Mouse (Mus musculus) left cerebral cortex, postnatal 14 days (tissue): Measurements from ENCODE around the gene Eid3. TPM values are rescaled to one million over a fixed set of nuclear protein-coding genes. Genes with fewer than 3 reads are reported as not detected.
A peak's percentile ranks its signal among the peaks of the same experiment; 100 is the strongest.

Experiments
- DNase-seq, 2 experiments: peaks; one replicate each; pipeline ENCODE4 v3.0.0; 2021 to 2022; ENCODE audit warnings: low spot score in 2 of 2, mixed read lengths in 1 of 2
- intact Hi-C: fragments of 180-260 bp; cut with DNase I; formaldehyde crosslinking; loops from one replicate; pipeline ENCODE4 v1.15.1; 2025
- total RNA-seq, 2 experiments: library from RNA; stranded (reverse); gene quantifications; 2 replicates each; pipeline ENCODE4 v1.2.3; 2021

Eid3 gene
- total RNA-seq, 2 experiments from 2014 or later: 1.1 to 2.2 TPM

DNA sequence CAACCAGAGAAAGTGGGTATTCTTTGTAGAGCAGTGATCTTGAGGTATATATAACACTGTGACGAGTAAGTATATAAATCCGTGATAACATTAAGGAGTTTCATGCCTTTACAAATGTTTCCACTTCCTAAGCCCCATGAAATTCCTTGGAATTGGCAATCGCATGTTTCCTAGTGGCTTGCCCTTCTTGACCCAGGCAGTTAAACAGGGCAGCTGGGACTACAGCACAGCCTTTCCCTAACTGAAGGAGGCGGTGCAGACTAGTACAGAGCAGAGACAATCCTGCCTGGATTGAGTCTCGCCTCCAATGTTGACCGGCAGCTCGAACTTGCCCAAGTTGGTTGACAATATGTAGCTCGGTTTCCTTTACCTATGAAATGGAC, 6.9 kb upstream of the Eid3 start:
- DNase-seq: peak; percentile 22 to 23
- intact Hi-C loops: no loop called here

DNA sequence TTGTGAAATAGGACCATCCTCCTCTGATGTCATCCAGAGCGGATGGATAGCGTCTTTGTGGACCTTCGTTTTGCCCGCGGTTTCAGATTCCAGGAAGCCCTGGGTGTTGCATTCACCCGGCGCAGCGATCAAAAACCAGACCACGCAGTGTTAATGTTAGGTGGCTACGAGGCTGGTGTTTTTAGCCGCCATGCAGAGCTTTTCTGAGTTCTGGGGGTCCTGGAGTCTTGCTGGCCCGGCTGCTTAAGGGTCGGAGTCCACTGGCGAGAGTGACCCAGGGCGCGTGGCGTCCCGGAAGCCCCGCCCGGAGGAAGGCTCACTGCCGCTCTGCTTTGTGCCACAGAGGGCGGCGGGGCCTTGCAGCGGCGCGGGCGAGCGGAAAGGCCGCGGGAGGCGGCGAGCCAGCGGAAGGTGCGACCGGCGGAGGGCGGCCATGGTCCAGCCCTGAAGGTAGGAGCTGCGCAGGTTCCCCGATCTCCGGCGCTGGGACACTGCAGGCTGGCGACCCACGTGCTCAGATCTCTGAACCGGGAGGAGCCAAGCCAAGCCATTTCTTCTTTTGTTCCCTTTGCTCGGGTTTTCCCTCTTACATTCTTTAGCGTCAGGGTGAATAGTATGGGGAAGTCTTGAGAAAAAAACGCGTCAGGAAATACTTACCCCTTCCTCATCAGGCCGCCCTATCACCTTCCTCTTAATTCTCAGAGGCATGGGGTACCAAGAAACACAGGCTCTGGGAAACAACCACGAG, 6.1 kb upstream of the Eid3 start:
- intact Hi-C loops: loop anchor here (5.0 kb wide), 2 partner anchors 38 to 98 kb away; partner anchors contain the start of gene Nfyb
- peak; percentile 30 to 40 for DNase-seq

DNA sequence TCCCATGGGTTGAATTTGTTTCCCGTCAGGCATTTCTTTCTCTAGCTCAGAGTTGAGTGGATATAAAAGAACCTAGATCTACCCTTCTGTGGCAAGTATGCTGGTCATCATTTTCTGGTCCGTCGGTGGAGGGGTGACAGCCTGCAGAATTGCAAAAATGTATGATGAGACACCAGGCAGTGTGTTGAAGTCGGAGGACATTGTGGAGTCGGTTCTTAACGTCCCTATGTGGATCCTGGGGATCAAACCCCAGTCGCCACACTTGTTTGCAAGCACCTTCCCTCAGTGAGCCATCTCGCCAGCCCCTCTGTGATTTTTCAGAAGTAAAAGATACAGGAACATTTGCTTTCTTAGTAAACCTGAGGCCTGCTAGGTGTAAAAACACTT, 5.5 kb upstream of the Eid3 start:
- no peak for DNase-seq
- intact Hi-C loops: loop anchor here (5.0 kb wide), 2 partner anchors 39 to 99 kb away; partner anchors contain the start of gene Nfyb

DNA sequence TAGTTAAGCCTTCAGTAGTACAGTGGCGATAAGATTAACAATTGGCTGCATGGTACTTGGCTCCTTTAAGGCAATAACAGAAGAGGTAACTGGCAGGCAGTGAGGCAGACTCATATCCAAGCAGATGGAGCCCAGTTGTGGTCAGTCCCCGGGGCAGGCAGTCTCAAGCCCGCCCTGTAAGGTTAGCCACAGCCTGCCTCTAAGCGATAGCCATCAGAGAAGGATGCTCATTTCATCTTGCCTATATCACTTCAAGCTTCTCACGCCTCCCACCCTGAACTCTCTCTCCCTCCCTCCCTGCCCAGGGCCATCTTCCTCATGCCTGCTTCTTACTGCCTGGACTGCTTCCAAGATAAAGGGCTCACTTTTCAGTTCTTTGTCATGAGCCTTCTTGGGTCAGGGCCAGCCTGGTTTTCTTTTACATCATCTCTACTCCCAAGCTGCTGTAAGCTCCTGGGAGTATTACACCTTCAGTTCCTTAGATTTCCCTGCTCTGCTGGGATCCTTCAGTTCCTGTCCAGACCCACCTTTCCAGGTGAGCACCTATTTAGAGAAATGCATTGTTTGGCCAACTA, 3.2 kb upstream of the Eid3 start:
- intact Hi-C loops: loop anchor here (5.0 kb wide), 2 partner anchors 41 to 101 kb away; partner anchors contain the start of gene Nfyb

GRCm38 (mm10) chr10:82863827-82864226, 2.6 kb upstream of the Eid3 start:
- intact Hi-C loops: loop anchor here (5.0 kb wide), 2 partner anchors 42 to 102 kb away; partner anchors contain the start of gene Nfyb
- DNase-seq: no peak

More for the DNA sequence above, 3.2 kb upstream of the Eid3 start:
- no peak for DNase-seq

DNA sequence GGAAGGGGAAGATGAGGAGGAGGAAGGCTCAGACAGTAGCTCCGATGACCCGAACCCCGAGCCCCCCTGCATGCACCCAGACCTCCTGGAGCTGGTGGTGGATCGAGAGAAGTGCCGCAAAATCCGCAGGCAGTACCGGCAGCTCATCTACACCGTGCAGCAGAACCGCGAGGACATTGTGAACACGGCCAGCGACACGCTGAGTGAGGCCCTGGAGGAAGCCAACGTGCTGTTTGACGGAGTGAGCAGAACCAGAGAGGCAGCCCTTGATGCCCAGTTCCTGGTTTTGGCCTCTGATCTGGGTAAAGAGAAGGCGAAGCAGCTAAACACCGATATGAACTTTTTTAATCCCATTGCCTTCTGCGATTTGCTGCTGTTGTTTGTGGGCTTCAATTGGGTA, 406 bp downstream of the Eid3 start:
- no peak for DNase-seq
- intact Hi-C loops: no loop called here

- intact Hi-C loops: no loop called here
These were observed 2.1 kb downstream of the Eid3 start for GRCm38 (mm10) chr10:82868418-82869086.

DNA sequence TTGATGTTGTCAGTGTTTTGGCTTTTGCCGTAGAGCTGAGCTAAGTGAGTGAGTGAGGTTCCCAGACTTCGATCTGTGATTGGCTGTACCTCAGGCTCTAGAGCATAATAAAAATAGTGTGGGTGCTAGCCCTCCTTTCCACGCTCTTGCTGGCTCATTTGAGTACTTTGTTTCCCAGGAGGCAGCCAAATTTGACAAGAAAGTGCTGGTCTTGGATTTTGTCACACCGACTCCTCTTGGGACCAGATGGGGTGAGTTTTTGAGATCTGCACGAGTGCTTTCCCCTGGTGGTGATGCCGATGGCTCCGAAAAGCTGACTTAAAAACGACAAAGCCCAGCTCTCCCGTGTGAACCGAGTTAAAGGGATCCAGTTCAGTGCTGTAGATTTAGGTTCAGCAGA, 9.0 kb downstream of the Eid3 start:
- intact Hi-C loops: no loop called here
- no peak for DNase-seq

More at GRCm38 (mm10) chr10:82868418-82869086, 2.1 kb downstream of the Eid3 start:
- DNase-seq: no peak

DNA sequence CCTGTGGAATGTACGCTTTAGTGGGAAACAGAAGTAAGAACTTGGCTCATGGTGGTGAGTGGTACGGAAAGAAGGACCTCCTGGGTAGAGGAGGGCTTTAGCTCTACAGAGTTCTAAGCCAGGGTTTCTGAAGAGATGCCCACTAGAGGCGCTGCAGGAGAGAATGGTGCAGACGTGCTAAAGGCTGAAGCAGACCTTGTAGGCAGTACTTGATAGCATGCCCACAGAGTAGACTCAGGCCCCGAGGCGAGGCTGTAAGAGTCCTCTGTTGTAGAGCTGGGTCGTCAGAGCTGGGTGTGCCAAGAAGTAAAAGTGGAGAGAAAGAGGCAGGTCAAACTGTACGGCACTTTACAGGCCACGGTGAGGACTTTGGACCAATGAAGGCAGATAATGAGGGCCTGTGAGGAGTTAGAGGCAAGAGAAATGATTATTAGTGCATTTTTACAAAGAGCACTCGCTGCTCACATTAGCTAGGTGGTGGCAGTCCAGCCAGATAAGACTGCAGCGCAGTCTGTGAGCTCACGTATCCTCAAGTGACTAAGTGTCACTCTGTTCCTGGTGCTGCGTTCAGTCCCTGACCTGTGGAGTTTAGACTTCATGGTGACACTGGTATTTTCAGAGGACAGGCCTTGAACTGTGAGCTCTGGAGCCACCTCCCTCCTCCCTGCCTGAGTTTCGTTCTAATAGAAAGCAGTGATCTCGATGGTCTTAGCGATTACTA, 9.8 kb downstream of the Eid3 start:
- intact Hi-C loops: no loop called here
- DNase-seq: peak; percentile 39 to 41

GRCm38 (mm10) chr10:82887354-82887753, 20.9 kb downstream of the Eid3 start:
- intact Hi-C loops: no loop called here
- no peak for DNase-seq

DNA sequence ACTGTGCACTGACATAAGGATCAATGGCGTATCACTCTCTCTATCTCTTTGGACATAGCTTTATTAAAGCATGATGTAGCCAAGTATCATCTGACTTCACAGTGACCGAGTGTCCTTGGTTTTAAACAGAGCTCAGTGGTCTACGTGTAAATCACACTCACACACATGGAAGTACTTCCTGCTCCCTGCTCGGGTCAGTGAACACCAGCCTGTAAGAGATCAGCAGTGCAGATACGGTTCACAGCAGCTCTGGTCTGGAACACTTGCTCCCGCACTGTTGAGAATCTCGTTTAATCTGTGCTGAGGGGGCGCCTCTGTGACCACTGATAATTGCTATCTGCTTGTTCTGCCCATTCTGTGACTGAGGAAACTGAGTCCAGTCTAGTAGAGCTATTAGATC, 22.1 kb downstream of the Eid3 start:
- intact Hi-C loops: no loop called here
- DNase-seq: no peak

DNA sequence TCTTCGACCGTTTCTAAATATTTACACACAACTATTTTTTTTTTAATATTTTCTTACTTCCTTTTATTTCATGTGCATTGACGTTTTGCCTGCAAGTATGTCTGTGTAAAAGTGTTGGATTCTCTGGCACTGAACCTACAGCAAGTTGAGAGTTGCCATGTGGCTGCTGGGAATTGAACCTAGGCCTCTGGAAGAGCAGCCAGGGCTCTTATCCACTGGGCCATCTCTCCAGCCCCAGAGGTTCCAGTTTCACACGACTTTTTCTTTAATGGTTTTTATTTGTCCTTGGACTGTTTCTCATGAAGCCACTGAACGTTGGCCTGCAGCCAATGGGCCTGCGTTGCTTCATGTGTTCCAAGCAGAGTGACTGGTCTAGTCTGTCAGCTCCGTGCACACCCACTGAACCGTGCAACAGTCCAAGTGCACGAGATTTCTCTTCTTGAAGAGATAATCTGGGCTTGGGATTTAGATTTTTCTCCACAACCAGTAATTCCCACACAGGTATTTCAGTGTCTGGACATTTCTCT, 23.1 kb downstream of the Eid3 start:
- peak in 1 of 2 experiments; percentile 25 for DNase-seq
- intact Hi-C loops: no loop called here

DNA sequence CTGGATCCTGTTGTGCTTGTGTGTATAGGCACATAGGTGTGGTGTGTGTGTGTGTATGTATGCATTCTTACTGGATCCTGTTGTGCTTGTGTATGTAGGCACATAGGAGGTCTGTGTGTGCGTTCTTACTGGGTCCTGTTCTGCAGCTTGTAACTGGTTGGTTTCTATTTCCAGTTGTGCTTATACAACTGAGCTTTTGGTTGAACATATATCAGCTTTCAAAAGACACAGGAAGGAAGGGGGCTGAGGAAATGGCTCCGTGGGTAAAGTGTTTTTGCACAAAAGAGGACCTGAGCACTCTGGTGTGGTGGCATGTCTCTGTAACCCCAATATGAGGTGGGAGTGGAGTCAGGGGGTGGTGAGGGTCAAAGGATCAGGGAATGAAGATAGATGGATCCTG, 24.5 kb downstream of the Eid3 start:
- no peak for DNase-seq
- intact Hi-C loops: no loop called here

DNA sequence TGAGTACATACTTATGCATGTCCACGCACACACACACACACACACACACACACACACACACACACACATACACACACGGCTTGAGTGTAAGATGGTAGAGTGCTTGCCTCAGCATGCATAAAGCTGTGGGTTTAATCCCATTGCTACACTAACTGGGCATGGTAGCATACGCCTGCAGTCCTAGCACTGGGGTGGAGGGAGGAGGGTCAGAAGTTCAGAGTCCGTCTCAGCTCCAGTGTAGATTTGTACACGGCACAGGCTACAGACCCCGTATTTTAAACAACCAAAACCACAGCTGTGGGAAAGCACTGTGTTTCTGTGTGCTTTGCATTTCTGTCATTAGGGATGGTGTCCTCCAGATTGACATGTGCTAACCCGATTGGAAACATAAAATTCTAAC, 25.0 kb downstream of the Eid3 start:
- DNase-seq: no peak
- intact Hi-C loops: no loop called here

- no peak for DNase-seq
- intact Hi-C loops: no loop called here
These were observed 26.1 kb downstream of the Eid3 start for GRCm38 (mm10) chr10:82892442-82893055.

- peak; percentile 61 to 62 for DNase-seq
These were observed 27.6 kb downstream of the Eid3 start for GRCm38 (mm10) chr10:82893872-82894650.

DNA sequence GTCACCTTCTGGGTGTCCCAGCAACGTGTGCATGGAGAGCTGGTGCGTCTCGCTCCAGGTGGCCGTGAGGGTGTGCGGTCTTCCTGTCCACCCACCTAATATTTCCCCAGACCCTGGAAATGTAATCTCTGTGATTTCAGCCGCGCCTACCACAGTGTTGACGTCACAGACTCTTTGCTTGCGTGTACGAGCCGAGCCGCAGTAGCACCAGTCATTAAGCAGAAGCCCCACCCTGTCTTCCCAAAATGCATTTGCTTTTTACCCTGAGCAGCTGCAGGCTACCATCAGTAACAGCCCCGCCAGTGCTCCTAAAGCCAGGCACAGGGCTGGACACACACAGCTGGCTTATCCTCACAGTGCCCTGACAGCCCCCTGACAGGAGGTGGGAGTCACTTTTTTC, 31.5 kb downstream of the Eid3 start:
- intact Hi-C loops: no loop called here
- DNase-seq: no peak

More at GRCm38 (mm10) chr10:82893872-82894650, 27.6 kb downstream of the Eid3 start:
- intact Hi-C loops: no loop called here

GRCm38 (mm10) chr10:82898893-82899292, 32.5 kb downstream of the Eid3 start:
- no peak for DNase-seq
- intact Hi-C loops: no loop called here
